Mouse (Mus musculus) lung, postnatal 0 days (tissue): Measurements from ENCODE around the gene Zbtb38. TPM values are rescaled to one million over a fixed set of nuclear protein-coding genes. Genes with fewer than 3 reads are reported as not detected.

ENCODE experiments used
- ATAC-seq: fragments of 200-750 bp; cut with Nextera tagmentation; 2 replicates; pipeline ENCODE4 v1.8.0; 2017; ENCODE audit warnings: moderate library complexity
- DNase-seq: peaks from one replicate; pipeline ENCODE4 v3.0.0-alpha.2; 2016; ENCODE audit warnings: low spot score
- H3K27ac ChIP-seq: fragments of 300-500 bp; sonication (generic); 2 replicates; pipeline ENCODE4 v1.5.1; 2014; ENCODE audit warnings: antibody characterized with exemption, mild to moderate bottlenecking, low read length, mixed read lengths
- H3K27me3 ChIP-seq: fragments of 300-500 bp; sonication (generic); replicated peaks from 2 replicates; pipeline ENCODE4 v1.6.1; 2014; ENCODE audit warnings: low read length, mixed read lengths; ENCODE audit not compliant: insufficient read depth
- H3K36me3 ChIP-seq: fragments of 300-500 bp; sonication (generic); 2 replicates; pipeline ENCODE4 v1.6.1; 2014; ENCODE audit warnings: low read length, mixed read lengths; ENCODE audit not compliant: insufficient read depth
- H3K4me1 ChIP-seq: fragments of 300-500 bp; sonication (generic); 2 replicates; pipeline ENCODE4 v1.6.1; 2014; ENCODE audit warnings: antibody characterized with exemption, low read depth, low read length, mixed read lengths; ENCODE audit not compliant: insufficient read depth
- H3K4me2 ChIP-seq: fragments of 300-500 bp; sonication (generic); replicated peaks from 2 replicates; pipeline ENCODE4 v1.6.1; 2014; ENCODE audit warnings: low read depth, mild to moderate bottlenecking, low read length, moderate library complexity, mixed read lengths
- H3K4me3 ChIP-seq: fragments of 300-500 bp; sonication (generic); 2 replicates; pipeline ENCODE4 v1.5.1; 2014; ENCODE audit warnings: low read depth, low read length
- H3K9ac ChIP-seq: fragments of 300-500 bp; sonication (generic); replicated peaks from 2 replicates; pipeline ENCODE4 v1.6.1; 2014; ENCODE audit warnings: low read depth, mild to moderate bottlenecking
- H3K9me3 ChIP-seq: fragments of 300-500 bp; sonication (generic); 2 replicates; pipeline ENCODE4 v1.6.1; 2016; ENCODE audit warnings: low read length, mixed read lengths
- CTCF ChIP-seq: IDR thresholded peaks from 2 replicates; pipeline ENCODE4 v1.5.1; 2016; ENCODE audit warnings: antibody characterized with exemption, mild to moderate bottlenecking
- EP300 ChIP-seq: IDR thresholded peaks from 2 replicates; pipeline ENCODE4 v1.6.1; 2016; ENCODE audit warnings: antibody characterized with exemption, mild to moderate bottlenecking, control low read depth
- WGBS: fragments of 180-500 bp; shearing (Covaris S2); extraction: QIAGEN DNeasy Blood & Tissue Kit; methylation state at CpG from one replicate; pipeline ENCODE4 v1.1.7; 2014; 5-methylcytosine and 5-hydroxymethylcytosine counted together
- polyA plus RNA-seq: library from polyadenylated mRNA; unstranded; fragments of >200 nt; fragmentation: Nextera tagmentation; extraction: Ambion mirVana; gene quantifications from 2 replicates; pipeline ENCODE4 v1.2.1, GENCODE M21; 2015

Gene Zbtb38
- polyA plus RNA-seq, 1 experiment from 2014 or later = 31.8 TPM

DNA sequence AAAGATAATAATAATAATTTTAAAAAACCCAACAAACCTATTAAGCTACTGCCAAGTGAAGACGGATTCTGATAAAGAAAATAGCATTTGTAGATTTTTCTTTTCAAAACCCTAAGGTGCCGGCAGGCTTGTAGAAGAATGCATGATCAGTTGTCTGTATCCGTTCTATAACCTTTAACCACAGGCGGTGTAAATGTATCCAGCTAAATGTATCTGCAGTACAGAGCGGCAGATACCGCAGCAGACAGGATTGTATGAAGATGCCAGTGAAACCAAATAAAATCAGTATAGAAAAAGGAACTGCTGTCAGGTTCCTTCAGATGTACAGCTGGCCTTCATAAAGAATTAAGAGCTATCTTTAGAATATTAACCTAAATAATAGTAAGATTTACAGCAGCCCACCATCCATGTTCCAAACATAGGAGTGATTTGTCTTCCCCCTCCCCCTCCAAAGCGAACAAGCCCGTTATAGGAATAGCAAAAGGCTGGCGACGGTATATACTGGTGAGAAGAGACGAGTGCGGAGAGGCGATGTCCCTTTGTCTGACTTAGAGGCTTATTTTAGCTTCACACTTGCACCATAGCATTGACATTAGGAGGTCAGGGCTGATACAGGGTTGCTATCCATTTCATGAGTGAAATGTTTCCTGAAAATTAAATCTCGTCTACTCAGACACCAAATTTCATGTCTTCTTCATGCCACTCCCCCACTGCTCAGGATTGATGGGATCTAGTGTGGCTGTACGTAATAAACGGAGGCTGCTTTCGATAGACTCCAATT lies 19.8 kb downstream of the Zbtb38 start:
- H3K27me3 ChIP-seq = no peaks in the 10 kb centered on the region
- no peaks in the 10 kb centered on the region for H3K36me3 ChIP-seq
- no peak for TF ChIP-seq CTCF
- 0 out of 2 replicates have a peak overlapping the region, but pooled peaks have one; percentile 0 for H3K9ac ChIP-seq
- no peaks in the 10 kb centered on the region for H3K9me3 ChIP-seq
- H3K27ac ChIP-seq = no peak overlapping the region
- WGBS = 52% methylated on average over 17 of the region's 17 CpGs
- no peak overlapping the region for H3K4me3 ChIP-seq
- ATAC-seq (no peak), DNase-seq (no peak)
- H3K4me1 ChIP-seq = peaks cover 11% of the 10 kb centered on the region
- peak overlapping the region; percentile 32 for H3K4me2 ChIP-seq

DNA sequence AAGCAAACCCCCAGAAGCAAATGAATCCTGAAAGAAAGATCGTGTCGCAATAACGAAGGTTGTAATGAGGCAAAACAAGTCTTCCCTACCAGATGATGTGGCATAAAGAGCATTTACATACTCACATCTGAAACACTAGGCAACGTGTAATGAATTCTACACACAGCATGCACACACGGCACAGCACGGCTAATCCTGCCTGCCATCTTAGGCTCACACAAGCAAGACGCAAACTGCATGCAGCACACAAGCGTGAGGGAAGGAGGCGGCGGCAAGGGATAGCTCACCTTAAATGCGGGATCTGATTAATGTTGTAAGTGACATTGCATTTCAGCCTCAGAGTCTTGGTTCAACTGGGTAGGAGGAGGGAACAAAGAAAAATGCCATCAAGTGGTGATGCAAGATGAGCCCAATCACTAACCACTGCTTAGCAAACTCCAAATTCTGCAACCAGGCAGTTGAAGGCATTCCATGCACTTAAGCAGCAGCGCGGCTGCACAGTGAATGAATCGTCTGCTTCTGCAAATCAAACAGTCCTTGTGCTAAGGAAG lies 20.6 kb downstream of the Zbtb38 start:
- no peak overlapping the region for H3K4me3 ChIP-seq
- no peaks in the 10 kb centered on the region for H3K9me3 ChIP-seq
- H3K27ac ChIP-seq = no peak overlapping the region
- H3K4me2 ChIP-seq = no peak overlapping the region
- 39% methylated on average over 14 of the region's 14 CpGs for WGBS
- ATAC-seq (no peak), DNase-seq (peak; percentile 63)
- H3K27me3 ChIP-seq = no peaks in the 10 kb centered on the region
- H3K4me1 ChIP-seq = peaks cover 17% of the 10 kb centered on the region
- H3K9ac ChIP-seq = no peak overlapping the region
- no peaks in the 10 kb centered on the region for H3K36me3 ChIP-seq
- no peak for TF ChIP-seq CTCF
- TF ChIP-seq EP300 = no peak

DNA sequence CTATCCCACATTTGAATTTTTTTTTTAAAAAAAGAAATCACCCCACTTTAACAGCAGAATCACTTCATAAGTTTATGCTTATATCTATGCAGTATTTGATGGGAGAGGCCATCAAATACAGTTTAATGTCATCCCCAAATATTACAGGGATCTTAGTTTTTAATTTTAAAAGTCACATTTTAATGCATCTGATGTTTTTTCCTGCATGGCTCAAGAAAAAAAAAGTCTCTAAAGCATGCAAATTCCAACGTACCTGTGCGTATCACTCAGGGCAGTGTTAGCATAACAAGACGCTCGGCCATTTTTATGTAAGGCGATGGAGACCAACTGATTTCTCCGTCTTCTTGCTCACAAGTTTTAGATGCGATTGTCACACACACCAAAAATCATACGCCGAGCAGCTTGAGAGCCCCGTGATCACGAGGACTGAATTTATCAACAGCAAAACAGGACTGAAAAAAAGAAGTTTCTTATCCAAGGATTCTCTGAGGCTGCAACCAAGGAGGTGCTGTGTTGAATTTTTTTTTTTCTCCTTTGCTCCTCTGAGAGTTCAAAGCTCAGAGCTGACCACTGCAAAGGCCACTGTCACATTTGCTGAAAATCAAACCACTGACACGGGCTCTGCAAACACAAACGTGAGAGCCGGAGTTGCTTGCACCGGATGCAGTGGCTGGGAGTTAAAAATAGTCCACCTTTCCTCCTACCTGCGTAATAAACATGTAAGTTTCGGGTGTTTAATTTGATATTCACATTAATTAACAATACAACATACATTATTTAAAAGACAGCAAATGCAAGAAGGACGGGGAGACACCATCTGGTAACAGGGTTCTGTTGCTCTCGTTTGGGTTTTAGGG lies 21.4 kb downstream of the Zbtb38 start:
- H3K4me3 ChIP-seq = no peak overlapping the region
- no peak overlapping the region for H3K27ac ChIP-seq
- no peak for TF ChIP-seq CTCF
- no peak for TF ChIP-seq EP300
- DNase-seq (no peak), ATAC-seq (no peak)
- peaks cover 18% of the 10 kb centered on the region for H3K4me1 ChIP-seq
- H3K4me2 ChIP-seq = no peak overlapping the region
- WGBS = 78% methylated on average over 19 of the region's 19 CpGs
- no peaks in the 10 kb centered on the region for H3K9me3 ChIP-seq
- no peaks in the 10 kb centered on the region for H3K36me3 ChIP-seq
- no peak overlapping the region for H3K9ac ChIP-seq
- H3K27me3 ChIP-seq = no peaks in the 10 kb centered on the region

DNA sequence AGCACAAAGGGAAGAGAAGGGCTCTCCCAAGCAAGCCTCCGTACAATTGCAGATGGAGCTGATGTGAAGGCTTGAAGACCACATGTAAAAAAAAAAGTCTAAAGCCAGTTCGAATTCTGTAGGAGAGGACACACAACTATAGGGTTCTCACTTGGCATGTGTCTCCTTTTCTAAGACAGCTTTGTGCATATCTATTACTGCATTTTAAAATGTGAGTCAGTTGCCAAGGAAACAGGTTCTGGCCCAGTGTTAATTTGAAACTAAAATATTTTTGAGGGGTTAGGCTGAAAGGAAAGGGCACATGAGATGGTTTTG lies 22.4 kb downstream of the Zbtb38 start:
- Histone ChIP-seq H3K9me3 (no peaks in the 10 kb centered on the region), H3K9ac (no peak overlapping the region), H3K4me1 (peaks cover 18% of the 10 kb centered on the region), H3K4me2 (no peak overlapping the region), H3K27me3 (no peaks in the 10 kb centered on the region), H3K36me3 (no peaks in the 10 kb centered on the region), H3K27ac (0 out of 2 replicates have a peak overlapping the region, but pooled peaks have one; percentile 1), H3K4me3 (no peak overlapping the region)
- WGBS = 66% methylated on average over 2 of the region's 2 CpGs
- no peak for ATAC-seq
- TF ChIP-seq CTCF = no peak
- TF ChIP-seq EP300 = no peak
- DNase-seq = no peak

DNA sequence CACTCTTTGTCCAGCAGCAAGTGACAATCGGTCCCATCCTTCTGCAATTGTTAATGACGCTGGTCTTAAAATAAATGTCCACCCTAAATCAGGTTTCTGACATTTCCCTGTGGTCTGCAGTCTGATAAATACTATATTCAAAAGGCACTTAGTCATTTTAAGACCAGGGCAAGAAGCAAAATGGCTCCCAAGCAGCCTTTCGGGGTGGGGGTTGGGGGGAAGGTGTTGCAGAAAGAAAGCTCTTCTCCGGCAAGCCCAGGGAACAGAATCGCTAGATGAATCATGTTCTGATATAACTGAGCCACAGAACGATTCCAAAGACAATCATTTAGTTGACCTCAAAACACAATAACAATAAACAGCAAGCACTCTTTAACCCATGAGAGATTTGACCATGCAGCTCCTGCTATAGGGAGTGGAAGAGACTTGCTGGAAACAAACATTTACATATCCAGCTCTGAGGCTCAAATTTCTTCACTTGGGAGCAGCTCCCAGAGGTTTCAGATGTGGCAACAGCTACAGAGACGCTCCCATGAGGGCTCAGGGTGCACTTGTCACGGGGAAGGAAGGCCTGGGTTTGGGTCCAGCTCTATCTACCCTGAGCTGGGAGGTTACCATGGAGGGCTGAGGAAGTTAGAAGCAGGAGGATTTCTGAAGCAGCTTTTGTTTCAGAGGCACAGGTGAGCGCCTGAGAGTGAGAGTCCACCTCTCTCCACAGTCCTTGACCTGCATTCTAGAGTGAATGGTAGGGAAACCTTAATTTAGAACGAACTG lies 22.9 kb downstream of the Zbtb38 start:
- no peak overlapping the region for H3K4me3 ChIP-seq
- DNase-seq = peak; percentile 45
- 66% methylated on average over 10 of the region's 10 CpGs for WGBS
- ATAC-seq = no peak
- H3K27ac ChIP-seq = peak overlapping the region; percentile 43; the same call in 1 of the 2 replicates
- peaks cover 18% of the 10 kb centered on the region for H3K4me1 ChIP-seq
- H3K27me3 ChIP-seq = no peaks in the 10 kb centered on the region
- TF ChIP-seq CTCF = no peak
- no peak for TF ChIP-seq EP300
- no peak overlapping the region for H3K4me2 ChIP-seq
- no peaks in the 10 kb centered on the region for H3K36me3 ChIP-seq
- H3K9ac ChIP-seq = no peak overlapping the region
- no peaks in the 10 kb centered on the region for H3K9me3 ChIP-seq
